Mouse (Mus musculus): Measurements from ENCODE around the gene Opn4.

The Opn4 gene

DNA sequence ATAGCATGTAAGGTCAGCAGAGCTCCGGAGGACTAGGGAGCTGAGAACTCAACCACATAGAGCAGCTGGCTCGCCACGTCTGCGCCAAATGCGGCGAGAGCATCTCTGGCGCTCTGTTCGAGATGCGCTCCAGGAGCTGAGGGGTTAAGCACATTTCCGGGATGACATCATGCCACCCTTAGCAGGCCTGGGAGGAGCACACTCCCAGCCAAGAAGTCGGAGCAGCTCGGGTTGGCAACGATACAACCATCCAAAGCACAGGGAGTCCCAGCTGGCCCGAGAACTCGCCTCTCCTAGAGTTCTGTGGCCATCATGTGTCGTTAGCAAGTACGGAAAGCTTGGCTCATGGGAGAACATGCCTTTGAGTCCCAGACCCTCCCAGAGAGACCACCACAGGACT, 34.2 kb downstream of the Opn4 start:
- no peak for DNase-seq (ENCODE audit: low read depth, low spot score)

DNA sequence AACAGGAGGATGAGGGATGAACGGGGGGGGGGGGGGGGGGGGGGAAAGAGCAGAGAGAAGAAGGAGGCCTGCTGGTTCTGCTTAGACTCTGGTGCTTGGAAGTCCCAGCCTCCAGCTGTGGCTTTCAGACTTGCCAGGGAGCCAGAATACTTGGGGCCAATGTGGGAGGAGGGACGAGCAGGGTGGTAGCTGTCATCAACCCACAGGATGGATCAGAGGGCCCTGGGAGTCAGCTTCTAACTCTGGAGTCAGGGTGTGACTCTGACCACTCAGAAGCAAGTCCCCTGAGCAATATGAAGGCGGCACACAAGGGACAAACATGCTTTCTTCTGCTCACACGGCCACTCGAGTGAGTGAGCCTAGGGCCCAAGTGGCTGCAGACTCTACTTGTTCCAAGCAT, 35.3 kb downstream of the Opn4 start:
- no peak for DNase-seq (ENCODE audit: low read depth, low spot score)

DNA sequence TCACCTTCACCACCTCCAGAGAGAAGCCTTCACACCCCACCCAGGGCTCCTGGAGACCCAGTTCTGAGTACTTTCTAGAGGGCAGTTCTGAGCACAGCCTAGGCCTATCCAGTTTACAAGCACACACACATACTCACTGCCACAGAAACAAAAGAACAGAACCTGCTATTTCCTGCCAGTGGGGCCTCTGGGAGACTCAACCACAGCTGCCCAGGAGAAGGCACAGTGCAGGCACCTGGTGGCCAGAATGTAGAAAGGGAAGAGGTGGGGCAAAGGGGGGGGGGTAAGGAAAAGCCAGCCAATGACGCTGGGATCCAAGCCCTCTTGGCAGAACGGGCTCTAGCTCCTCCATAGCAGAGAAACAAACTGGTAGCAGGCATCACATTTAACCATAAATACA, 37.5 kb downstream of the Opn4 start:
- peak; percentile 39 for DNase-seq (ENCODE audit: low read depth, low spot score)

DNA sequence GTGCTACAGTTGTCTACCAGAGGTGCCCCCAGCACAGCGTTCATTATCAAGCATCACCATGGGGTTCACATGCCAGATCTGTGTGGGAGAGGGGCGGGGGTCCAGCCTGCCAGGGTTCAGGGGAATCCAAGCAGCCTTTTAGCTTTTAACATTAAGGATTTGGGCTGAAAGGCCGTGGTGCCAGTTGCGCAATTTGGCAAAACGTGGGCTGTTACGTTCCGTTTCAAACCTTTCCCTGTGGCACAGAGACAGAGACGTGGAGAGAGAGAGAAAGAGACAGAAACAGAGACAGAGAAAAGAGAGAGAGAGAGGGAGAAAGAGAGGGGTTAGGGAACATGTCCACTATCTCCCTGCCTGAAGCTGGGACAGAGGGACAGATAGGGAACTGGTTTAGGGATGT, 38.3 kb downstream of the Opn4 start:
- no peak for DNase-seq (ENCODE audit: low read depth, low spot score)

DNA sequence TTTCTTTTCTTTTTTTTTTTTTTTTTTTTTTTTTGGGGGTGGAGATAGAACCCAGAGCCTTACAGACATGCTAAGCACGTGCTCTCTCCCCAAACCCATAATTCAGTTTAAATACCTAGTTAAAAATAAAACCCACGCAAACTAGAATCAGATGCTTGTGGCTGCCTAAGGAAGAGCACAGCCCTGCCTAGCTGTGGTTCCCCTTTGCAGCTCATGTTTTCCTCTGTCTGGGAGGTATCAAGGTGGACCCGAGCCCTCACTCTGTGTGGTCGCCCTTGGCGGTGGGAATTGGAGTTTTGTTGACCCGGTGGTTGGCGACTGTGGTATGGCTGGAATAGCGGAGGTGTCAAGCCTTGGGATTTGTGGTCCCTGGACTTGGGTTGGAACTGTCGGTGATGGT, 41.0 kb downstream of the Opn4 start:
- no peak for DNase-seq (ENCODE audit: low read depth, low spot score)

DNA sequence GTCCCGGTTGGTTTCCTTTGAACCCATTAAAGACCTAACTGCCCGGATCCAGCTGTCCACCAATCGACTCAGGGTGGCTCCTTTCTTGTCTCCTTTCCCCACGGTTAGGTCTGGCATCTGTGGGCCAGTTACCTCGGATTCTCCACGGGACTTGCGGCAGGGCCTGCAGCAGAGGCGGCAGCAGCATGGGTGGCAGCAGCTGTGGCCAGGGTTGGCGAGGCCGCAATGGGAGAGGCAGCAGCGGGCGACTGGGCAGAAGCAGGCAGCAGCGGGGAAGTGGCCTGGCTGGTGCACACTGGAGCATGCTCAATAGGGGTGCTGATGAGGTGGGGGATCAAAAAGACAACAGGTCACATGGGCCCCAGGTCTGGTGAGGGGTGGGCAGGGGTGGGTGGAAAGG, 44.7 kb downstream of the Opn4 start:
- DNase-seq (ENCODE audit: low read depth, low spot score): no peak

DNA sequence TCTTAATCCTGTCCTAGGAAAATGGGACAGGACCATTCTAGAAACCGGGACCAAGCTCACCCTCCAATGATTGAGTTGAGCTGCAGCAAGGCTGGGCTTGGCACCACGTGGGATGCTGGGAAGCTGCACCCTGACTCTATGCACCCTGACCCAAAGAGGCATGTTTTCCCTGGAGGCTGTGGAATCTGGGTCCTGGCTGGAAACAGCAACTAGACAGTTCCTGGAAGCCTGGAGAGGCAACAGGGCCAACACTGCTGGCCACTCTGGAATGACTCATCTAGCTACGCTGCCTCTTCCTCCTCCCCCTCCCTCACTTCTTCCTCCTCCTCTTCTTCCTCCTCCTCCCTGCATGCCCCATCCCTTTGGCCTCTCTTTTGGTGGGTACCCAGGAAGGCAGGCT, 45.9 kb downstream of the Opn4 start:
- no peak for DNase-seq (ENCODE audit: low read depth, low spot score)

DNA sequence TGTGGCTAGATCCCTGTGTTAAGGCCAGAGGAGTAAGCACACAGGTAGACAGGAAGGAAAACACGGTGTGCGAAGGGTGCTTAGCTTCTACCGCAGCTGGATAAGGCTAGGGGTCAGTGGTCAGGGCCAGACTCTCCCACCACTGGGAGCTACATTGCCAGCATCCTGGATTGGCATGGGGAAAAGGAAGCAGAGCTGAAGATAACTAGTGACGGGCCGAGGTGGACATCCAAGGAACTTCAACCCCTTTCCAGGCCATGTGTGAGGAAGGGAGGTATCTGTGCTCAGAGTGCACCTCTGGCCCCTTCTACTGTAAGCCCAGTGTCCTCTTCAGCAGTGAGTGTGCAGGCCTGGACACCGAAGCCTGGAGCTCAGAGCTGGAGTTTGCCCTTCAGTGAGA, 46.5 kb downstream of the Opn4 start:
- no peak for DNase-seq (ENCODE audit: low read depth, low spot score)

DNA sequence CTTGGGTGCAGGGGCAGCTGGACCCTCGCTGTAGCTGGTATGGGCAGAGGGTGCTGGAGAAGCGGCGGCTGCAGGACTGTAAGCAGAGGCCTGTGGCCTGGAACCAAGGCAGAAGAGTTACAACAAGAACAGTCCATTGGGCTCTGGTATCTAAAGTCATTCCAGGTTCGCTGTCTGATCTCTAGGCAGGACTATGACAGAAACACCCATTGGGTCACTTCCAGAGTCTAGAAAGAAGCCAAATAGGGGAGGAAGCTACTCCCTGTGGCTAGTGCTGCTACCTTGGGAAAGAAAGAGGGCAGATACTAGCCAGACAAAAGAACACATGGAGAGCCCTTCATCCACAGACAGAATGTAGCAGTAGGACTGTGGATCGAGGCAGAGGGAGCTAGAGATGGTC, 47.7 kb downstream of the Opn4 start:
- no peak for DNase-seq (ENCODE audit: low read depth, low spot score)

DNA sequence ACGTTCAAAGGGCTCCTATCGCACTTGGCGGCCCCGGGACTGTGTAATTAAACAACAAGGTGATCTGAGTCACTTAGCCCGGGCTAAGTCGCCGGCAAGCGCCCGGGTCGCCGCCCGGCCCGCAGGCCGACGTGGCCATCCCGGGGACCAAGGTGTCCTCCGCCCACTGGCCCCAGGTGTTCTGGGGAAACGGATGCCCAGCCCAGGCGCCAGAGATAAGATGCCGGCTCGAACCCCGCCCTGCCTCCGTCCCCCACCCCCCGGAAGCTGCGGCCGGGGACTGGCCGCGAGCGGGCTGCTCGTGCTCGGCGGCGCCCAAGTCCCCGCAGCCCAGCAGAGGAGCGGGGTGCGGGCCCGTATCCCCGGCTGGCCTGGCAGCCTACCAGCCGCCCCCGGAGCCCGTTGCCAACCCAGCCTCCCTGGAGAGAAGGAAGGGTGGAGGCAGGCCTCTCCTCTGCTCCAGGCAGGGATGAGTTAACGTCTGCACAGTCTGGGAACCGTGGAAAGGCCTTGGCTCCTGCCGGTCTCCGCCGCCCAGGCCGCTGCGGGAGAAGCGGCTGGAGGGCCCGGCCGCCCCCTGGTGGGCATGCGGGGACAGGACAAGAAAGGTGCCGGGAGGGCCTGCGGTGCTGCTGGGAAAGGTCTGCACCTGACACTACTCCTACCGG, 50.8 kb downstream of the Opn4 start:
- DNase-seq (ENCODE audit: low read depth, low spot score): peak; percentile 89

DNA sequence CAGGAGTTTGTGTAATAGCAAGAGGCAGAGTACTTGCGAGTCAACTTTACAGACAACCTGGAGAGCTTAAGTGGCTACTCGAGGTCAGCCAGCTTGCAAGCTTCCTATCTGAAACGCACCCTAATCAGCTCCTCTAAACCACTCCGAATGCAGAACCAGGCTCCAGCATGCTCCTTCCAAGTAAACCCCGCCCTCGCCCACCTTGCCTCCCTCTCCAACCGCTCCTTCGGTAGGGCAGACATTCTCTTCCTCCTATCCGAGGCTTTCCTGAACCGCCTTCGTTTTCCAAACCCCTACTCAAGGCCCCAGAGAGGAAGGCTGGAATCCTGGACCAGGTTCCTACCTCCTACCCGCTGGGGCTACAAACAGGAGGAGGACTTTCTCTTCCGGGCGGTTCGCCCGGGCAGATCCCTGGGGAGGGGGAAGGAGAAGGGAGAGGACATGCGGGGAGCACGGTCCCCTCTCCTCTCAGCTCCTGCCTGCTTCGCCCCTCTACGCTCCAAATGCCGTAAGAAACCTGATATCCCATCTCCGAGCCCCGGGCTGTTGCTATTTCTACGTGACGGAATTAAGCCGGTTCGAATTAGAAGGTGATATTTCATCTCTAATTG, 51.4 kb downstream of the Opn4 start:
- peak; percentile 91 for DNase-seq (ENCODE audit: low read depth, low spot score)

DNA sequence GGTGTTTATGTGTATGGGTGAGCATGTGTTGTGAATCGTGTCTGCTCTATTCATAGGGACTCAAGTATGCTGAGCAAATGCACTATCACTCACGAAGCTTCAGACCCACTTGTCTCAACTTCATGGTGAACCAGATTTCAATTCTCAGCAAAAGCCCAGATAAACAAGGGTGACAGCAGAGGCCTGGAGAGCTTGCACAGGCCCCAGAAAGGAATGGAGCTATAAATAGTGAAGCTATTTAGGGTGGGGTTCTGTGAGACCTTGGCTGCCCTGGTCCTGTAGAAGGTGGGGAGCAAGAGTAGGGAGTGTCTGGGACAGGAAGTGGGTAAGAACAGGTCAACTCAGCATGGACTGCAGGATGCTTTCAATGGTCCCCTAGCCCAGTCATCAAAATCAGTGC, 55.4 kb downstream of the Opn4 start:
- DNase-seq (ENCODE audit: low read depth, low spot score): no peak

DNA sequence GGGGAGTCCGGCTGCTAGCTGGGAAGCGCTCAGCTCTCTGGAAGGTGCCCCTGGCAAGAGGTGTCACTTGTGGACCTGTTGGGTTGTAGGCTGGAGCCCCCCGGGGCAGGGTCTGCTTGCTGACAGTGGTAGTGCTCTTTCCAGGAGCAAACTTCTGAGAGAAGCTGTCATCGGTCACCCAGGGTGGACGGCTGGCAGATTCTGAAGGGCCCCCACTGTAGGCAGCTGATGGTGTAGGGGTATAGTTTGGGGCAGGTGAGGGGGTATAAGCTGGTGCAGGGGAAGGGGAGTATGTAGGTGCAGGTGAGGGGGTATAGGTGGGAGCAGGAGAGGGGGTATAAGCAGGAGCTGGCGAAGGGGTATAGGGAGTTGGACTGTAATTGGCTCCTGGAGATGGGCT, 55.9 kb downstream of the Opn4 start:
- no peak for DNase-seq (ENCODE audit: low read depth, low spot score)

DNA sequence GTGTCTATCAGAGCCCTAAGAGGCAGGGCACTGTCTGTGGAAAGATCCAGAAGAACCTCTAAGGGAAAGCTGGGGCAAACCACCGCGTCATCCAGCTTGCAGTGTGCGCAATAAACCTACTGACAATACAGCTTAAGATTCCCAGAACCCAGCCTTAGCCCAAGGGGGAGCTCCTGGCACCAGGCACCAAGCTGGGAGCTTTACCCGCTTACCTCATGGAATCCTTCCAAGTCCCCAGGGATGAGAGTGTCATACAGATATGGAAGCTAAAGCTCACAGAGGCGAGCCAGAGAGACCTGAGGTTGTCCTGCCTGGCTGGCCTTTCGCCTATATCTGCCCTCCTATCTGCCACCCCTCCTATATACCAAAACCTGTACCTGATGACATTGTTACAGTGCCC, 56.3 kb downstream of the Opn4 start:
- DNase-seq (ENCODE audit: low read depth, low spot score): no peak

DNA sequence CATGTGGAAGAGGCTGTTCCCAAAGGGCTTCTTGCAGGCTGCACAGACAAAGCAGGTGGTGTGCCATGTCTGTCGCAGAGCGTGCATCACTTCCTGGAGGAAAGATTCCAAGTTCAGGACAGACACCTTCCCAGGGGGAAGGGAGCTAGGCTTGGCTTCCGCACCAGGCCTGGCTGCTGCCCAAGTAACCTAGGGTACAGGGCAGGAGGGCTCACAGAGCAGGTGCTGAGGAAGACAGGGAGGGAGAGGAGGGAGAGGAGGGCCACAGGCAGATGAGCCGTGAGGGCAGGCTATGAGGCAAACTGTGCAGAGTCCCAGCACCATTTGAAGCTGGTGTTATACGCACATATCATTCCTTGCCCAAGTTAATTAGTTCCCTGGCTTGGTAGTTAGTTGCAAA, 58.0 kb downstream of the Opn4 start:
- peak; percentile 22 for DNase-seq (ENCODE audit: low read depth, low spot score)

DNA sequence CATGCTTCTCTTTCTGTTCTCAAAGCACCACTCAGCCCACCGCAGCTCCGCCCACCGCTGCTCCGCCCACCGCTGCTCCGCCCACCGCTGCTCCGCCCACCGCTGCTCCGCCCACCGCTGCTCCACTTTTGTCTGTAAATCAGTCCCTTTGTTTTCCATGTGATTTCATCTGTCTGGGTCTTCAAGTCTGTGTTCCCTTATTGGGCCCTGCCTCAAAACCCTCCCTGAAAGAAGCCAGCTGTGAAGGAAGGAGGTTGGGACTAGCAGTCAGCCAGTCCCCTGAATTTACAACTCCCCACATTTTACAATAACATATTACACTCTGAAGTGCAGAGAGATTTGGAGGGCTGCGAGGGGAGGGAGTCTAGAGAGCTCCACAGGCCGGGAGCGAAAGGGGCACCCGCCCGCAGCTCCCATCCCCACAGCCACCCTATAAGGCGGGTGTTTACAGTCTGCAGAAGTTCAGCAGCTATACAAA, 59.2 kb downstream of the Opn4 start:
- DNase-seq (ENCODE audit: low read depth, low spot score): peak; percentile 80

All from R1 (cell line).